Mouse (Mus musculus) intestine, postnatal 0 days (tissue): ENCODE measurements around the gene Lamtor1. TPM values are rescaled to one million over a fixed set of nuclear protein-coding genes. Genes with fewer than 3 reads are reported as not detected.

Source experiments
- ATAC-seq: fragments of 200-750 bp; cut with Nextera tagmentation; 2 replicates; pipeline ENCODE4 v1.8.0; 2017; ENCODE audit warnings: mild to moderate bottlenecking, moderate TSS enrichment, moderate library complexity
- H3K27ac ChIP-seq: fragments of 300-500 bp; sonication (generic); 2 replicates; pipeline ENCODE4 v1.5.1; 2014; ENCODE audit warnings: mild to moderate bottlenecking, low read depth, low read length, moderate library complexity
- H3K27me3 ChIP-seq: fragments of 300-500 bp; sonication (generic); replicated peaks from 2 replicates; pipeline ENCODE4 v1.6.1; 2014; ENCODE audit warnings: low read length, mixed read lengths; ENCODE audit not compliant: control insufficient read depth, insufficient read depth
- H3K36me3 ChIP-seq: fragments of 300-500 bp; sonication (generic); 2 replicates; pipeline ENCODE4 v1.6.1; 2014; ENCODE audit warnings: mild to moderate bottlenecking, moderate library complexity; ENCODE audit not compliant: control insufficient read depth, insufficient read depth
- H3K4me1 ChIP-seq: fragments of 300-500 bp; sonication (generic); replicated peaks from 2 replicates; pipeline ENCODE4 v1.6.1; 2014; ENCODE audit warnings: antibody characterized with exemption, low read length, mixed read lengths; ENCODE audit not compliant: control insufficient read depth, insufficient read depth
- H3K4me2 ChIP-seq: fragments of 300-500 bp; sonication (generic); replicated peaks from 2 replicates; pipeline ENCODE4 v1.6.1; 2014; ENCODE audit warnings: low read depth, mild to moderate bottlenecking, moderate library complexity
- H3K4me3 ChIP-seq: fragments of 300-500 bp; sonication (generic); 2 replicates; pipeline ENCODE4 v1.5.1; 2014; ENCODE audit warnings: low read depth, low read length
- H3K9ac ChIP-seq: fragments of 300-500 bp; sonication (generic); 2 replicates; pipeline ENCODE4 v1.6.1; 2014; ENCODE audit warnings: mild to moderate bottlenecking, low read depth, low read length
- H3K9me3 ChIP-seq: fragments of 300-500 bp; sonication (generic); 2 replicates; pipeline ENCODE4 v1.6.1; 2016; ENCODE audit warnings: mixed run types; ENCODE audit not compliant: control insufficient read depth
- CTCF ChIP-seq: sonication (generic); IDR thresholded peaks from 2 replicates; pipeline ENCODE4 v1.5.1; 2016; ENCODE audit warnings: low read depth, mild to moderate bottlenecking, control low read depth, antibody characterized with exemption, moderate library complexity
- WGBS: fragments of 180-500 bp; shearing (Covaris S2); extraction: QIAGEN DNeasy Blood & Tissue Kit; methylation state at CpG from one replicate; pipeline ENCODE4 v1.1.7; 2014; 5-methylcytosine and 5-hydroxymethylcytosine counted together
- polyA plus RNA-seq: library from polyadenylated mRNA; unstranded; fragments of >200 nt; fragmentation: Nextera tagmentation; extraction: Ambion mirVana; gene quantifications from 2 replicates; pipeline ENCODE4 v1.2.1, GENCODE M21; 2015

Lamtor1 gene
- polyA plus RNA-seq, 1 experiment from 2014 or later, result 179 TPM

GRCm38 (mm10) chr7:101955276-101955675 is 49.6 kb downstream of the Lamtor1 start:
- ATAC-seq, result no peak

GRCm38 (mm10) chr7:101955862-101956261 is 50.2 kb downstream of the Lamtor1 start:
- no peak overlapping the region for H3K4me3 ChIP-seq
- no peak overlapping the region for H3K27ac ChIP-seq
- no peaks in the 10 kb centered on the region for H3K36me3 ChIP-seq
- no peaks in the 10 kb centered on the region for H3K27me3 ChIP-seq
- no peak overlapping the region for H3K4me2 ChIP-seq
- no peak for TF ChIP-seq CTCF
- H3K9me3 ChIP-seq, result no peaks in the 10 kb centered on the region
- 76% methylated on average over 4 of the region's 4 CpGs for WGBS
- no peak overlapping the region for H3K9ac ChIP-seq
- no peak for ATAC-seq
- no peaks in the 10 kb centered on the region for H3K4me1 ChIP-seq

More at GRCm38 (mm10) chr7:101955276-101955675, 49.6 kb downstream of the Lamtor1 start:
- WGBS, result 89% methylated on average over 2 of the region's 2 CpGs
- H3K27me3 ChIP-seq, result no peaks in the 10 kb centered on the region
- H3K27ac ChIP-seq, result no peak overlapping the region
- no peak for TF ChIP-seq CTCF
- H3K4me1 ChIP-seq, result no peaks in the 10 kb centered on the region
- no peaks in the 10 kb centered on the region for H3K36me3 ChIP-seq
- no peaks in the 10 kb centered on the region for H3K9me3 ChIP-seq
- no peak overlapping the region for H3K9ac ChIP-seq
- H3K4me3 ChIP-seq, result no peak overlapping the region
- H3K4me2 ChIP-seq, result no peak overlapping the region

GRCm38 (mm10) chr7:101956481-101956880 is 50.8 kb downstream of the Lamtor1 start:
- no peak overlapping the region for H3K27ac ChIP-seq
- no peak for TF ChIP-seq CTCF
- H3K9me3 ChIP-seq, result no peaks in the 10 kb centered on the region
- no peak for ATAC-seq
- 72% methylated on average over 1 of the region's 1 CpGs for WGBS
- H3K4me2 ChIP-seq, result no peak overlapping the region
- H3K4me1 ChIP-seq, result no peaks in the 10 kb centered on the region
- H3K36me3 ChIP-seq, result no peaks in the 10 kb centered on the region
- no peaks in the 10 kb centered on the region for H3K27me3 ChIP-seq
- no peak overlapping the region for H3K4me3 ChIP-seq
- no peak overlapping the region for H3K9ac ChIP-seq

- Histone ChIP-seq H3K4me2 (no peak overlapping the region), H3K27me3 (no peaks in the 10 kb centered on the region), H3K9ac (no peak overlapping the region), H3K4me1 (no peaks in the 10 kb centered on the region), H3K9me3 (no peaks in the 10 kb centered on the region), H3K36me3 (no peaks in the 10 kb centered on the region), H3K4me3 (no peak overlapping the region), H3K27ac (no peak overlapping the region)
- no peak for TF ChIP-seq CTCF
- 87% methylated on average over 5 of the region's 5 CpGs for WGBS
- no peak for ATAC-seq
Measured at GRCm38 (mm10) chr7:101956911-101957310, 51.2 kb downstream of the Lamtor1 start.

- 49% methylated on average over 2 of the region's 2 CpGs for WGBS
- no peaks in the 10 kb centered on the region; the same call in 1 of the 2 replicates for H3K4me1 ChIP-seq
- H3K9me3 ChIP-seq, result no peaks in the 10 kb centered on the region
- no peak overlapping the region for H3K4me3 ChIP-seq
- ATAC-seq, result peak; percentile 76; the same call in 1 of the 2 replicates
- no peak overlapping the region for H3K4me2 ChIP-seq
- H3K36me3 ChIP-seq, result no peaks in the 10 kb centered on the region
- H3K9ac ChIP-seq, result no peak overlapping the region
- no peaks in the 10 kb centered on the region for H3K27me3 ChIP-seq
- no peak for TF ChIP-seq CTCF
- peak overlapping the region; percentile 60 for H3K27ac ChIP-seq
Measured at GRCm38 (mm10) chr7:101962829-101963228, 57.1 kb downstream of the Lamtor1 start.

- WGBS, result 93% methylated on average over 2 of the region's 2 CpGs
- H3K4me3 ChIP-seq, result no peak overlapping the region
- no peak for TF ChIP-seq CTCF
- no peaks in the 10 kb centered on the region for H3K36me3 ChIP-seq
- no peaks in the 10 kb centered on the region; the same call in 1 of the 2 replicates for H3K4me1 ChIP-seq
- H3K27ac ChIP-seq, result no peak overlapping the region
- ATAC-seq, result no peak
- no peak overlapping the region for H3K9ac ChIP-seq
- no peak overlapping the region for H3K4me2 ChIP-seq
- H3K27me3 ChIP-seq, result no peaks in the 10 kb centered on the region
- H3K9me3 ChIP-seq, result no peaks in the 10 kb centered on the region
Measured at GRCm38 (mm10) chr7:101963621-101964020, 57.9 kb downstream of the Lamtor1 start.

- peak overlapping the region; percentile 62 for H3K27ac ChIP-seq
- H3K36me3 ChIP-seq, result no peaks in the 10 kb centered on the region
- no peak overlapping the region for H3K4me2 ChIP-seq
- H3K9ac ChIP-seq, result no peak overlapping the region
- no peaks in the 10 kb centered on the region for H3K27me3 ChIP-seq
- H3K4me3 ChIP-seq, result no peak overlapping the region
- WGBS, result 62% methylated on average over 4 of the region's 4 CpGs
- no peaks in the 10 kb centered on the region for H3K9me3 ChIP-seq
- H3K4me1 ChIP-seq, result no peaks in the 10 kb centered on the region; the same call in 1 of the 2 replicates
- peak; percentile 81 for ATAC-seq
- TF ChIP-seq CTCF, result no peak
Measured at GRCm38 (mm10) chr7:101964551-101964950, 58.8 kb downstream of the Lamtor1 start.
